In the genomic region with DNA sequence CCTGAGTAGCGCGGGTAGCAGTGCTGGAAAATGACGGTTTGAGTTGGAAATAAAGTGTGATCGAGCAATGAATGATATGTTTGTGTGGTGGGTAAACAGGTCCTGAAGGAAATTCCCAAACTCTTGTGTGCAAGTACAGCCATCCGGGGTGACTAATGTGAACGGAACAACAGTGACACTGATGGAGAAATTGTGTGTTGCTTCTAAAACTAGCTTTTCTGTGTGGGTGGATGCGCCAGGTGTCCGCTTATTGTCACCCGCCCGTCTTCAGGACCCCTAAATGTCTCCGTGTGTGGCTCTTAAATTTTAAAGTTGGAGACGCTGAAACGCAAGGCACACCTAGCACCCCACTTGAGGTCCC, we compare ENCODE assay signal across 8 mouse cellular contexts. TPM values are rescaled to one million over a fixed set of nuclear protein-coding genes. Genes with fewer than 3 reads are reported as not detected.
DNase-seq lines count a peak whose midpoint lies in the region; ATAC-seq and TF ChIP-seq lines count a peak whose summit lies in the region.

No protein-coding gene starts in this region.

- ATAC-seq in heart, embryonic 11.5 days (replicated peaks; ENCODE audit: insufficient number of reproducible peaks, low FRiP score, low TSS enrichment): no peak
- ATAC-seq in forebrain, embryonic 16.5 days: no peak
- no peak for ATAC-seq in liver, postnatal 0 days

- TF ChIP-seq CTCF in E14TG2a.4 (conservative IDR thresholded peaks at IDR 0.05; ENCODE audit: low read length): no peak
- no peak for TF ChIP-seq CTCF in liver, postnatal 0 days (IDR thresholded peaks at IDR 0.05; ENCODE audit: low read depth)

- peak overlapping the region; percentile 95 for H3K27ac ChIP-seq in heart, embryonic 11.5 days (ENCODE audit: low read depth, low read length)
- peak overlapping the region; percentile 99 for H3K27ac ChIP-seq in forebrain, embryonic 16.5 days (ENCODE audit: low read length)
- peak overlapping the region; percentile 99 for H3K27ac ChIP-seq in liver, postnatal 0 days (ENCODE audit: low read depth)

- H3K36me3 ChIP-seq in heart, embryonic 11.5 days (ENCODE audit: control insufficient read depth, insufficient read depth, low read length): peaks cover 3% of the 10 kb centered on the region; the same call in 1 of the 2 replicates
- peaks cover 25% of the 10 kb centered on the region for H3K36me3 ChIP-seq in E14TG2a.4 (ENCODE audit: insufficient read depth, low read length)
- H3K36me3 ChIP-seq in forebrain, embryonic 16.5 days (ENCODE audit: control insufficient read depth, insufficient read depth): 0 out of 2 replicates have a peak, but pooled peaks cover 2% of the 10 kb centered on the region
- peaks cover 12% of the 10 kb centered on the region; the same call in 1 of the 2 replicates for H3K36me3 ChIP-seq in liver, postnatal 0 days (replicated peaks; ENCODE audit: insufficient read depth, low read length)

- H3K9me3 ChIP-seq in heart, embryonic 11.5 days (replicated peaks; ENCODE audit: control insufficient read depth, low read length): peaks cover 3% of the 10 kb centered on the region; the same call in 1 of the 2 replicates
- no peaks in the 10 kb centered on the region for H3K9me3 ChIP-seq in E14TG2a.4 (ENCODE audit: low read length)
- H3K9me3 ChIP-seq in forebrain, embryonic 16.5 days (ENCODE audit: control insufficient read depth, low read length): no peaks in the 10 kb centered on the region
- H3K9me3 ChIP-seq in liver, postnatal 0 days (ENCODE audit: low read length): no peaks in the 10 kb centered on the region

- TF ChIP-seq EP300 in liver, postnatal 0 days (IDR thresholded peaks at IDR 0.05; ENCODE audit: low read depth): no peak

- H3K9ac ChIP-seq in heart, embryonic 11.5 days (ENCODE audit: low read depth, low read length): peak overlapping the region; percentile 71
- H3K9ac ChIP-seq in forebrain, embryonic 16.5 days (replicated peaks; ENCODE audit: low read depth, low read length): peak overlapping the region; percentile 85
- peak overlapping the region; percentile 93 for H3K9ac ChIP-seq in liver, postnatal 0 days (replicated peaks)

- whole genome bisulfite sequencing in heart, embryonic 11.5 days (ENCODE audit: insufficient replicate concordance): 47% methylated on average over 13 of the region's 13 CpGs
- WGBS in forebrain, embryonic 16.5 days: 54% methylated on average over 13 of the region's 13 CpGs
- WGBS in liver, postnatal 0 days (ENCODE audit: insufficient replicate concordance): 44% methylated on average over 13 of the region's 13 CpGs

- H3K4me1 ChIP-seq in heart, embryonic 11.5 days (ENCODE audit: control insufficient read depth, insufficient read depth, low read length): peaks cover 36% of the 10 kb centered on the region
- H3K4me1 ChIP-seq in E14TG2a.4 (replicated peaks; ENCODE audit: low read depth, low read length): peaks cover 81% of the 10 kb centered on the region
- peaks cover 41% of the 10 kb centered on the region for H3K4me1 ChIP-seq in forebrain, embryonic 16.5 days (replicated peaks; ENCODE audit: control insufficient read depth, insufficient read depth, low read length)
- H3K4me1 ChIP-seq in liver, postnatal 0 days (ENCODE audit: insufficient read depth): peaks cover 39% of the 10 kb centered on the region

- no peak for DNase-seq in heart, adult 8-10 months (ENCODE audit: low spot score)
- DNase-seq in liver, postnatal 0 days: no peak
- no peak for DNase-seq in right cerebral cortex, postnatal 4 days
- DNase-seq in layer of hippocampus, adult 11-12 months (ENCODE audit: low spot score): no peak
- DNase-seq in spleen, postnatal 10 days (ENCODE audit: low spot score in 2 of 2): no peak

- peak overlapping the region; percentile 76 for H3K4me2 ChIP-seq in heart, embryonic 11.5 days
- H3K4me2 ChIP-seq in forebrain, embryonic 16.5 days (ENCODE audit: low read length): peak overlapping the region; percentile 76
- peak overlapping the region; percentile 94 for H3K4me2 ChIP-seq in liver, postnatal 0 days (ENCODE audit: low read depth, low read length)

- H3K27me3 ChIP-seq in heart, embryonic 11.5 days (ENCODE audit: control insufficient read depth, insufficient read depth, low read length): no peaks in the 10 kb centered on the region
- H3K27me3 ChIP-seq in E14TG2a.4 (ENCODE audit: insufficient read depth, low read length): no peaks in the 10 kb centered on the region
- no peaks in the 10 kb centered on the region for H3K27me3 ChIP-seq in forebrain, embryonic 16.5 days (replicated peaks; ENCODE audit: control insufficient read depth, insufficient read depth, low read length)
- H3K27me3 ChIP-seq in liver, postnatal 0 days (ENCODE audit: insufficient read depth, low read length): no peaks in the 10 kb centered on the region

- H3K4me3 ChIP-seq in heart, embryonic 11.5 days (ENCODE audit: low read depth, low read length): peak overlapping the region; percentile 65
- peak overlapping the region; percentile 95 for H3K4me3 ChIP-seq in E14TG2a.4 (replicated peaks; ENCODE audit: low read length)
- peak overlapping the region; percentile 82 for H3K4me3 ChIP-seq in forebrain, embryonic 16.5 days (replicated peaks; ENCODE audit: low read length)
- peak overlapping the region; percentile 93 for H3K4me3 ChIP-seq in liver, postnatal 0 days (ENCODE audit: low read depth, low read length)

RNA-seq across cellular contexts. Expression of gene Sec14l1, which starts 0.8 kb away (rescaled TPM):
- polyA plus RNA-seq in heart, embryonic 11.5 days (2014; fragmentation: Nextera tagmentation; extraction: Ambion mirVana): 32.6 and 39.4 TPM in 2 replicates
- 10 to 100 TPM; 61.1 to 74.3 (median 69.2) TPM for total RNA-seq in heart, adult 8-10 months (2022)
- 76.9 and 83.7 TPM in 2 replicates for polyA plus RNA-seq in forebrain, embryonic 16.5 days (2015; fragmentation: Nextera tagmentation; extraction: Ambion mirVana)
- polyA plus RNA-seq in liver, postnatal 0 days (2015; fragmentation: Nextera tagmentation; extraction: Ambion mirVana): 8.2 and 9.2 TPM in 2 replicates
